ENCODE assay signal across 11 mouse cellular contexts in the genomic region with DNA sequence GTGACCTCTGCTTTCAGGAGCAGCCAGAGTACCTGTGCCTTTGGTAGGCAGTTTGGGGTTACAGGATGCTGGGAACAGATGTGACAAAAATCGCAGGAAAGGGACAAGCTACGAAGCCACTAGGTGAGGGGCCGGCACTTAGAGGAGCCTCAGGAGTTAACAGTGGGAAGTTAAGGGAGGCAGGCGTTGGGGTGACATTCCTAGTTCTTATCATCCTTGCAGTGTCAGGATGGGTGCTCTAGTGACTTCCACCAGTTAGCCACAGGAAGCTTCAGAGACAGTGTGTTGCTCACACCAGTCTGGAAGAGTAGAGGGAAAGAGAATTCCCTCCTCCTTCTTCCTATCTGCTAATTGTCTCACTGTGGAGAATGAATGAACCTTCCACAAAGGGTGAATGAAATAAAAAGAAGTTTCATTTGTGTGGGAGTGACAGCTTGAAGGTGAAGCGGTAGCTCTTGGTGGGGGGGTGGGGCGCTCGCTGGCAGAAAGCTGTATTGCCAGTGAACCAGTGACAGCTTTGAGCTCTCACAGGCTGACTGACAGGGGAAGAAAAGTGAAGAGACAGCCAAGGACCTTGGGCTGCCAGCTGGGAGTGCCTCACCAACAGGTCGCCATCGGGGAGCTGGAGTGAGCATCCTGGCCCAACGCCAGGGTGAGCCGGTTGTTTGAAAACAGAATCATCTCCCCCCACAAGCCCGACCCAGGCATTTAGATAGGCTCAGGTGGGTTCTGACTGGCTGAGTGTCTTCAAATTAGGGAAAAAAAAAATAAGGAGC. TPM values are rescaled to one million over a fixed set of nuclear protein-coding genes. Genes with fewer than 3 reads are reported as not detected.
DNase-seq lines count a peak whose midpoint lies in the region; ATAC-seq lines count a peak whose summit lies in the region.
"Had no signal": no experiment of that assay in that cellular context is flagged by ENCODE, and none has a peak within 500 bp of the region (broad histone marks: within the 10 kb centered on the region; RNA-seq: fewer than 3 reads in every experiment).

No protein-coding gene starts in this region.

- 23% methylated on average over 12 of the region's 12 CpGs for WGBS in heart, embryonic 16.5 days

- H3K4me1 ChIP-seq in heart, embryonic 16.5 days (ENCODE audit: control insufficient read depth, insufficient read depth, low read length): peaks cover 12% of the 10 kb centered on the region

- peak; percentile 49 for DNase-seq in adrenal gland, postnatal 10 days
- DNase-seq in adrenal gland, adult 18-20 months (ENCODE audit: low spot score in 2 of 2): no peak
- peak; percentile 83 for DNase-seq in left cerebral cortex, postnatal 4 days
- DNase-seq in left cerebral cortex, adult 9 months (ENCODE audit: low spot score in 2 of 2): no peak
- DNase-seq in cerebellum, postnatal 14 days: peak; percentile 75 to 84
- DNase-seq: kidney, adult 11 months; thymus, adult 18-20 months had no signal

- no peak overlapping the region for H3K9ac ChIP-seq in heart, embryonic 16.5 days (ENCODE audit: low read length)
- H3K9ac ChIP-seq: liver, embryonic 15.5 days had no signal

- no peaks in the 10 kb centered on the region for H3K36me3 ChIP-seq in heart, embryonic 16.5 days (ENCODE audit: control insufficient read depth, insufficient read depth)

- H3K27ac ChIP-seq in heart, embryonic 16.5 days (ENCODE audit: low read length): no peak overlapping the region
- H3K27ac ChIP-seq: liver, embryonic 15.5 days had no signal

- intact Hi-C loops in left cerebral cortex, postnatal 4 days (cut with DNase I): no loop called here

- no peak overlapping the region for H3K4me3 ChIP-seq in heart, embryonic 16.5 days (ENCODE audit: low read length)
- H3K4me3 ChIP-seq: liver, embryonic 15.5 days had no signal

- peaks cover 7% of the 10 kb centered on the region; the same call in 1 of the 2 replicates for H3K9me3 ChIP-seq in heart, embryonic 16.5 days (replicated peaks; ENCODE audit: control insufficient read depth, low read length)
- H3K9me3 ChIP-seq: liver, embryonic 15.5 days had no signal

- peak; percentile 37; the same call in 1 of the 2 replicates for ATAC-seq in heart, embryonic 16.5 days (replicated peaks; ENCODE audit: extremely low read depth, insufficient read depth, low FRiP score)
- ATAC-seq in activated CD4-positive, CD25-positive, alpha-beta regulatory T cell, adult 4 months: no peak
- no peak for ATAC-seq in frontal cortex, adult (ENCODE audit: low TSS enrichment)

- H3K27me3 ChIP-seq in heart, embryonic 16.5 days (ENCODE audit: control insufficient read depth, insufficient read depth, low read length): no peaks in the 10 kb centered on the region
- H3K27me3 ChIP-seq: liver, embryonic 15.5 days had no signal

- peak overlapping the region; percentile 32 for H3K4me2 ChIP-seq in heart, embryonic 16.5 days (ENCODE audit: low read depth, low read length)
- H3K4me2 ChIP-seq: liver, embryonic 15.5 days had no signal

RNA-seq across cellular contexts. Expression of gene Lrrc20, which starts 41.9 kb away (rescaled TPM):
- total RNA-seq in adrenal gland, postnatal 10 days (2021): 10 to 100 TPM; 10.8 to 13.6 TPM
- 10 to 100 TPM in 1 of 2 experiments, 1 to 10 TPM in 1; 7.4 to 15.9 TPM for total RNA-seq in adrenal gland, adult 18-20 months (2021)
- 10 to 100 TPM; 20.0 to 22.1 TPM for total RNA-seq in left cerebral cortex, postnatal 4 days (2021)
- polyA plus RNA-seq in heart, embryonic 16.5 days (2015; fragmentation: Nextera tagmentation; extraction: Ambion mirVana): 12.9 and 13.4 TPM in 2 replicates
- polyA plus RNA-seq in activated CD4-positive, CD25-positive, alpha-beta regulatory T cell, adult 4 months (2017; shearing (Covaris generic)): 1 to 10 TPM; 5.0 to 6.2 TPM

Comparison
In these comparisons a context has a peak if more than half of its experiments do, and no peak if none do; other contexts are left out.
1. DNase-seq: peak in adrenal gland, postnatal 10 days (single experiment), left cerebral cortex, postnatal 4 days (single experiment) and cerebellum, postnatal 14 days (2 of 2); none in adrenal gland, adult 18-20 months (0 of 2) and left cerebral cortex, adult 9 months (0 of 2).